Comparison of ENCODE assay signal across 24 mouse cellular contexts in the genomic region with DNA sequence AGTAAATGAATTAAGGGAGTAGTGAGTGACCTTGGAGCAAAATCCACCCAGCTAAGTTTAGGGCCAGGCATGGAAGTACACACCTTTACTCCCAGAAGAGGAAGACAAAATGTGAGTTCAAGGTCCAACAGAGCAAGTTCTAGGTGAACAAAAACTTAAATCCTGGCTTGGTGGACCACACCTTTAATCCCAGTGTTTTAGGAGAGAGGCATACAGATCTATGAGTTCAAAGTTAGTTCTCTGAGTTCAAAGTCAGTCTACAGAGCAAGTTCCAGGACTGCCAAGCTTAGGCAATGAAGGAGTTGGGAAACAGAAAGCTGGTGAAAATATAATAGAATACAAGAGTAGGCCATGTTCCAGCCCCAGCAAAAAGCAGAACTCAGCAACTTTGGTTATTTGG. TPM values are rescaled to one million over a fixed set of nuclear protein-coding genes. Genes with fewer than 3 reads are reported as not detected.
DNase-seq lines count a peak whose midpoint lies in the region; ATAC-seq and TF ChIP-seq lines count a peak whose summit lies in the region.
"Had no signal": no experiment of that assay in that cellular context is flagged by ENCODE, and none has a peak within 500 bp of the region (broad histone marks: within the 10 kb centered on the region; RNA-seq: fewer than 3 reads in every experiment).

No protein-coding gene starts in this region.

- no peak for ATAC-seq in liver, embryonic 12.5 days
- ATAC-seq: activated CD4-positive, CD25-positive, alpha-beta regulatory T cell, adult 4 months; forebrain, embryonic 14.5 days; midbrain, embryonic 15.5 days; Patski had no signal

- no peak overlapping the region; the same call in 1 of the 2 replicates for H3K27ac ChIP-seq in liver, adult 2 months (replicated peaks; ENCODE audit: insufficient read depth, low read depth, low read length)
- no peak overlapping the region for H3K27ac ChIP-seq in liver, embryonic 12.5 days
- no peak overlapping the region; the same call in 1 of the 2 replicates for H3K27ac ChIP-seq in ES-E14 (ENCODE audit: insufficient read depth, low read depth, low read length, poor library complexity, severe bottlenecking)
- peak overlapping the region; percentile 43; the same call in 1 of the 2 replicates for H3K27ac ChIP-seq in brown adipose tissue, adult 24 weeks (replicated peaks; ENCODE audit: low read depth, low read length)
- H3K27ac ChIP-seq: embryonic facial prominence, embryonic 15.5 days; heart, embryonic 15.5 days; hindbrain, embryonic 15.5 days; limb, embryonic 10.5 days; liver, embryonic 13.5 days; macrophage; midbrain, embryonic 15.5 days; neural tube, embryonic 12.5 days had no signal

- H3K4me2 ChIP-seq in liver, embryonic 12.5 days, result no peak overlapping the region
- H3K4me2 ChIP-seq: embryonic facial prominence, embryonic 15.5 days; heart, embryonic 15.5 days; hindbrain, embryonic 15.5 days; liver, embryonic 13.5 days; midbrain, embryonic 15.5 days; neural tube, embryonic 12.5 days had no signal

- no peak overlapping the region for H3K9ac ChIP-seq in liver, adult 2 months (ENCODE audit: low read depth, low read length)
- H3K9ac ChIP-seq in liver, embryonic 12.5 days, result no peak overlapping the region
- H3K9ac ChIP-seq in ES-E14 (ENCODE audit: insufficient read depth, low read depth, low read length, poor library complexity, severe bottlenecking), result no peak overlapping the region
- H3K9ac ChIP-seq: embryonic facial prominence, embryonic 15.5 days; heart, embryonic 15.5 days; hindbrain, embryonic 15.5 days; liver, embryonic 13.5 days; midbrain, embryonic 15.5 days; neural tube, embryonic 12.5 days had no signal

- TF ChIP-seq CTCF in liver, adult 2 months (IDR thresholded peaks at IDR 0.05; ENCODE audit: low read depth, low read length), result no peak

- TF ChIP-seq POLR2A in liver, adult 2 months (IDR thresholded peaks at IDR 0.05; ENCODE audit: extremely low read depth, insufficient read depth, low read length), result no peak

- peaks cover 58% of the 10 kb centered on the region for H3K36me3 ChIP-seq in liver, adult 2 months (ENCODE audit: control insufficient read depth, insufficient read depth, low read length)
- H3K36me3 ChIP-seq in liver, embryonic 12.5 days, result peaks cover 92% of the 10 kb centered on the region
- peaks cover 32% of the 10 kb centered on the region for H3K36me3 ChIP-seq in ES-E14 (ENCODE audit: control insufficient read depth, insufficient read depth, low read length, poor library complexity, severe bottlenecking)

- H3K4me1 ChIP-seq in liver, adult 2 months (ENCODE audit: control insufficient read depth, insufficient read depth, low read length), result peaks cover 13% of the 10 kb centered on the region
- H3K4me1 ChIP-seq in liver, embryonic 12.5 days, result peaks cover 8% of the 10 kb centered on the region
- H3K4me1 ChIP-seq in ES-E14 (ENCODE audit: control insufficient read depth in 2 of 2, insufficient read depth in 2 of 2, low read length in 2 of 2, poor library complexity in 1 of 2), result peaks cover 0 to 5% of the 10 kb centered on the region in 2 experiments; a peak in 1 of 4 replicates
- H3K4me1 ChIP-seq in brown adipose tissue, adult 24 weeks (ENCODE audit: control insufficient read depth, insufficient read depth, insufficient read length, low read length), result no peaks in the 10 kb centered on the region
- H3K4me1 ChIP-seq: embryonic facial prominence, embryonic 15.5 days; heart, embryonic 15.5 days; hindbrain, embryonic 15.5 days; limb, embryonic 10.5 days; midbrain, embryonic 15.5 days; neural tube, embryonic 12.5 days had no signal

- no peaks in the 10 kb centered on the region for H3K9me3 ChIP-seq in liver, embryonic 12.5 days (replicated peaks)
- no peaks in the 10 kb centered on the region for H3K9me3 ChIP-seq in ES-E14 (ENCODE audit: control insufficient read depth, insufficient read depth, low read depth, low read length)
- H3K9me3 ChIP-seq: embryonic facial prominence, embryonic 15.5 days; heart, embryonic 15.5 days; hindbrain, embryonic 15.5 days; limb, embryonic 10.5 days; liver, embryonic 13.5 days; midbrain, embryonic 15.5 days; neural tube, embryonic 12.5 days had no signal

- peak; percentile 88 for DNase-seq in liver, adult 2 months (ENCODE audit: extremely low read depth, low read depth, low spot score)
- DNase-seq in ES-E14 (ENCODE audit: low read depth, low spot score), result no peak
- no peak for DNase-seq in lung, adult 18-20 months
- DNase-seq in adrenal gland, adult 8-10 months, result no peak
- no peak for DNase-seq in Muller cell, postnatal 12 days (ENCODE audit: inconsistent ontology term)
- DNase-seq: adrenal gland, postnatal 14 days; cerebellum, adult 9-10 months; heart, postnatal 36 days; liver, embryonic 13.5 days; retina, postnatal 1 day; right cerebral cortex, postnatal 25 days; spleen, adult 18-20 months had no signal

- no peak overlapping the region for H3K4me3 ChIP-seq in liver, adult 2 months (ENCODE audit: insufficient read depth, low read depth, low read length)
- H3K4me3 ChIP-seq in liver, embryonic 12.5 days, result no peak overlapping the region
- peak overlapping the region; percentile 10 to 33; a peak in 3 of 4 replicates for H3K4me3 ChIP-seq in ES-E14 (ENCODE audit: insufficient read depth in 1 of 2, low read depth in 1 of 2, low read length in 2 of 2, poor library complexity in 1 of 2, severe bottlenecking in 1 of 2)
- H3K4me3 ChIP-seq in brown adipose tissue, adult 24 weeks (ENCODE audit: insufficient read depth, low read depth, low read length), result no peak overlapping the region
- H3K4me3 ChIP-seq: embryonic facial prominence, embryonic 15.5 days; heart, embryonic 15.5 days; hindbrain, embryonic 15.5 days; limb, embryonic 10.5 days; liver, embryonic 13.5 days; midbrain, embryonic 15.5 days; neural tube, embryonic 12.5 days had no signal

- peaks cover 5% of the 10 kb centered on the region; the same call in 1 of the 2 replicates for H3K79me2 ChIP-seq in liver, adult 2 months (ENCODE audit: control insufficient read depth, insufficient read depth, low read length)

- no peaks in the 10 kb centered on the region for H3K27me3 ChIP-seq in liver, adult 2 months (ENCODE audit: control insufficient read depth, insufficient read depth, low read length)
- H3K27me3 ChIP-seq in liver, embryonic 12.5 days (replicated peaks), result no peaks in the 10 kb centered on the region
- H3K27me3 ChIP-seq: embryonic facial prominence, embryonic 15.5 days; heart, embryonic 15.5 days; hindbrain, embryonic 15.5 days; liver, embryonic 13.5 days; midbrain, embryonic 15.5 days; neural tube, embryonic 12.5 days; Patski had no signal

- in situ Hi-C loops in ES-E14 (cut with MboI; ENCODE audit: low sequenced_read_pairs in 2 of 2, unreplicated experiment in 2 of 2), result no loop called here

TF ChIP-seq in ES-E14, 5 proteins besides CTCF, POLR2A, EP300 and RAD21:
- TF ChIP-seq CHD2 (IDR thresholded peaks at IDR 0.05; ENCODE audit: low read depth, low read length) (no peak), ZC3H11A (IDR thresholded peaks at IDR 0.05; ENCODE audit: borderline replicate concordance, low read depth, low read length) (no peak), HCFC1 (IDR thresholded peaks at IDR 0.05; ENCODE audit: borderline replicate concordance, insufficient read depth, low read length) (no peak), ZNF384 (IDR thresholded peaks at IDR 0.05; ENCODE audit: low read depth, low read length) (no peak), MAFK (IDR thresholded peaks at IDR 0.05; ENCODE audit: insufficient read depth, low read depth, low read length) (no peak)

RNA-seq across cellular contexts. Expression of a gene that starts 23.7 kb away (rescaled TPM):
- 10.0 and 12.6 TPM in 2 replicates for total RNA-seq in liver, adult 2 months (2014; rRNA removed)
- polyA plus RNA-seq in liver, adult 2 months (2012; rRNA removed), result 23.2 and 28.8 TPM in 2 replicates
- polyA plus RNA-seq in liver, embryonic 12.5 days (2016; fragmentation: Nextera tagmentation; extraction: Ambion mirVana), result 24.1 and 25.7 TPM in 2 replicates
- 38.1 and 46.4 TPM in 2 replicates for total RNA-seq in ES-E14 (2012; rRNA removed)
- polyA plus RNA-seq in brown adipose tissue, adult 24 weeks (2012; ENCODE audit: insufficient read depth, insufficient read length, missing spikeins), result 23.2 and 24.3 TPM in 2 replicates
- 10 to 100 TPM; 25.3 to 52.1 (median 38.0) TPM for total RNA-seq in adrenal gland, adult 8-10 months (2022)

Comparison
In these comparisons a context has a peak if more than half of its experiments do, and no peak if none do; other contexts are left out.
1. H3K4me3 ChIP-seq: peak in ES-E14 (2 of 2); none in liver, adult 2 months (single experiment), liver, embryonic 12.5 days (single experiment) and brown adipose tissue, adult 24 weeks (single experiment).